Mouse (Mus musculus) lung, postnatal 36 days (tissue): ENCODE measurements around the gene Gm5849.
"Not testable (repeated sequence)": the region's sequence is repeated elsewhere in the genome, so short reads cannot be mapped to it uniquely, and the experiment has no call there.

Experiments used
- DNase-seq: peaks from one replicate; pipeline ENCODE4 v3.0.0; 2022; ENCODE audit warnings: mixed read lengths

The Gm5849 gene

DNA sequence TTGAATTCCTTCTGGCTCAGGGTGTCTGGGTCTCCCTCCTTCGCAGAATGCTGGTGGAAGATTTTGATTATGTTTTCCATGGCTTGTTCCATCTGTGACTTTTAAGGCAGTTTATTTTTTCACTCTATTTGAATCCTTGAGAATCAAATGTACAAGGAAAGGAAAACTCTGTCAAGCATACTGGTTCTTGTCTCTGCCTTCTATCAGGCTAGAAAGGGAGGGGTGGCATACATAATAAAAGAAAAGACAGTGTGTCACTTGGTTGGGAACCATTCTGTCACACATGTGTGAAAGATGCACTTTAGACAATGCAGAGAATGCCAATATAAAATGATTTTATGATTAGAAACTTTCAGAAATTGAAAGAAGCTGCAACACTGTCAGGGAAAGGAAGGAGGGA is at the start of gene Gm5849:
Gene Gm5849, minus strand, starts transcription at position 101 of the 400 bp plus-strand sequence.
- DNase-seq, result not testable (repeated sequence)

DNA sequence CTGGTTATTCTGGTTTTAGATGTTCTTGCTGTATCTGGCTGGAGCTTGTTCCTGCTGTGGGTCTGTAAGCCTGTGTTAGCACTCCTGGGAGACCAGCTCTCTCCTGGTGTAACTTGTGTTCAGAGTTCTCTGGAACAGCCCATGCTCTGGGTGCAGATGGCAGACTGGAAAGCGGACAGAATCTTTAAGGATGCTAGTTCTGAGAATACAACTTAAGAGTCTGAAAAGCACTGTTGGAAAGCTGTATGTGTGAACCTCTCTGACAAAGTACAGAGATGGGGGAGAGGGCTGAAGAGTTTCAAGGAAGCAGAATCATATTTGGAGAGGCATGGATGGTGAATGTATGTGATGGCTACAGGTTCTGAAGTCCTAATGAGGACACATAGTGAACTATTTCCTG is 28.0 kb downstream of the Gm5849 start:
- DNase-seq, result no peak

DNA sequence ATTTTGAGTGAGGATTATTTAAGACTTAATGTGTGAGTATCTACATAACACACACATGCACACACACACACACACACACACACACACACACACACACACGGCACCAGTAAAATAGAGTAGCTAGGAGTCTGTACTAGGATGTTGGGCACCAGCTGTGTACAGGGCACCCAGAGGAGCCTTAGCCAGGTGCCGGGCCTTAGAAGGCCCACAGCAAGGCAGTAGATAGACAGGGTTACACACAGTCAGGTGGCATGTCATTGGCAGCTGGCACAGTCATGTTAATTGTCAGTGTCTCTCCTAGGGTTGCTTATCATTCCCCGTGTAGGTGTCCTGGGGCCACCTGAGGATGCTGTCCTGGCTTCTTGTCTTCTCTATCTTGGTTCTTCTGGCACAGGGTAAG is 51.1 kb downstream of the Gm5849 start, which contains the start of gene Pglyrp4:
Gene Pglyrp4, plus strand, starts transcription at position 301 of the 400 bp plus-strand sequence.
- DNase-seq, result no peak
